Mouse (Mus musculus): ENCODE measurements around the gene Vangl1. TPM values are rescaled to one million over a fixed set of nuclear protein-coding genes. Genes with fewer than 3 reads are reported as not detected.
A peak's percentile ranks its signal among the peaks of the same experiment; 100 is the strongest.

Gene Vangl1
- polyA plus RNA-seq, 1 experiment: 31.1 TPM

GRCm38 (mm10) chr3:102125546-102125945 lies 78.9 kb downstream of the Vangl1 start:
- Histone ChIP-seq H3K4me1 (ENCODE audit: control insufficient read depth, insufficient read depth, low read length) (no peaks in the 10 kb centered on the region), H3K36me3 (ENCODE audit: control insufficient read depth, insufficient read depth, low read length) (no peaks in the 10 kb centered on the region), H3K27me3 (replicated peaks; ENCODE audit: control insufficient read depth, insufficient read depth, low read length) (no peaks in the 10 kb centered on the region), H3K27ac (ENCODE audit: insufficient read depth, low read depth, low read length) (no peak overlapping the region), H3K4me3 (ENCODE audit: insufficient read depth, low read depth, low read length) (no peak overlapping the region)
- DNase-seq: no peak
- TF ChIP-seq POLR2A (IDR thresholded peaks at IDR 0.05; ENCODE audit: low read depth, low read length): no peak
- TF ChIP-seq CTCF (conservative IDR thresholded peaks at IDR 0.05; ENCODE audit: insufficient read depth, insufficient read length, low read depth, low read length): no peak
- 100% methylated on average over 1 of the region's 1 CpGs for WGBS

- DNase-seq: no peak
- H3K36me3 ChIP-seq (ENCODE audit: control insufficient read depth, insufficient read depth, low read length): no peaks in the 10 kb centered on the region
- no peaks in the 10 kb centered on the region for H3K27me3 ChIP-seq (replicated peaks; ENCODE audit: control insufficient read depth, insufficient read depth, low read length)
- 61% methylated on average over 6 of the region's 6 CpGs for WGBS
- TF ChIP-seq CTCF (conservative IDR thresholded peaks at IDR 0.05; ENCODE audit: insufficient read depth, insufficient read length, low read depth, low read length) (no peak), POLR2A (IDR thresholded peaks at IDR 0.05; ENCODE audit: low read depth, low read length) (no peak)
- no peak overlapping the region for H3K4me3 ChIP-seq (ENCODE audit: insufficient read depth, low read depth, low read length)
- no peaks in the 10 kb centered on the region for H3K4me1 ChIP-seq (ENCODE audit: control insufficient read depth, insufficient read depth, low read length)
- H3K27ac ChIP-seq (ENCODE audit: insufficient read depth, low read depth, low read length): no peak overlapping the region
These were observed 80.8 kb downstream of the Vangl1 start for GRCm38 (mm10) chr3:102123654-102124053.

- WGBS: 85% methylated on average over 7 of the region's 7 CpGs
- Histone ChIP-seq H3K4me1 (ENCODE audit: control insufficient read depth, insufficient read depth, low read length) (no peaks in the 10 kb centered on the region), H3K27ac (ENCODE audit: insufficient read depth, low read depth, low read length) (no peak overlapping the region), H3K27me3 (replicated peaks; ENCODE audit: control insufficient read depth, insufficient read depth, low read length) (no peaks in the 10 kb centered on the region), H3K36me3 (ENCODE audit: control insufficient read depth, insufficient read depth, low read length) (no peaks in the 10 kb centered on the region), H3K4me3 (ENCODE audit: insufficient read depth, low read depth, low read length) (no peak overlapping the region)
- TF ChIP-seq CTCF (conservative IDR thresholded peaks at IDR 0.05; ENCODE audit: insufficient read depth, insufficient read length, low read depth, low read length) (no peak; the same call in 1 of the 2 replicates), POLR2A (IDR thresholded peaks at IDR 0.05; ENCODE audit: low read depth, low read length) (no peak)
- DNase-seq: peak; percentile 14
These were observed 82.4 kb downstream of the Vangl1 start for GRCm38 (mm10) chr3:102122046-102122445.

GRCm38 (mm10) chr3:102120947-102121346 lies 83.5 kb downstream of the Vangl1 start:
- TF ChIP-seq POLR2A (IDR thresholded peaks at IDR 0.05; ENCODE audit: low read depth, low read length) (no peak), CTCF (conservative IDR thresholded peaks at IDR 0.05; ENCODE audit: insufficient read depth, insufficient read length, low read depth, low read length) (no peak)
- no peak for DNase-seq
- no peak overlapping the region for H3K4me3 ChIP-seq (ENCODE audit: insufficient read depth, low read depth, low read length)
- H3K27ac ChIP-seq (ENCODE audit: insufficient read depth, low read depth, low read length): no peak overlapping the region
- no peaks in the 10 kb centered on the region for H3K4me1 ChIP-seq (ENCODE audit: control insufficient read depth, insufficient read depth, low read length)
- no peaks in the 10 kb centered on the region for H3K36me3 ChIP-seq (ENCODE audit: control insufficient read depth, insufficient read depth, low read length)
- H3K27me3 ChIP-seq (replicated peaks; ENCODE audit: control insufficient read depth, insufficient read depth, low read length): no peaks in the 10 kb centered on the region

- Histone ChIP-seq H3K4me3 (ENCODE audit: insufficient read depth, low read depth, low read length) (no peak overlapping the region), H3K4me1 (ENCODE audit: control insufficient read depth, insufficient read depth, low read length) (no peaks in the 10 kb centered on the region), H3K27ac (ENCODE audit: insufficient read depth, low read depth, low read length) (no peak overlapping the region), H3K27me3 (replicated peaks; ENCODE audit: control insufficient read depth, insufficient read depth, low read length) (no peaks in the 10 kb centered on the region), H3K36me3 (ENCODE audit: control insufficient read depth, insufficient read depth, low read length) (no peaks in the 10 kb centered on the region)
- no peak for DNase-seq
- WGBS: 77% methylated on average over 7 of the region's 7 CpGs
- TF ChIP-seq POLR2A (IDR thresholded peaks at IDR 0.05; ENCODE audit: low read depth, low read length) (no peak), CTCF (conservative IDR thresholded peaks at IDR 0.05; ENCODE audit: insufficient read depth, insufficient read length, low read depth, low read length) (no peak)
These were observed 92.4 kb downstream of the Vangl1 start for GRCm38 (mm10) chr3:102111979-102112599.

- peak; percentile 72 for DNase-seq
- WGBS: 56% methylated on average over 3 of the region's 3 CpGs
These were observed 96.3 kb downstream of the Vangl1 start for GRCm38 (mm10) chr3:102108201-102108600.

GRCm38 (mm10) chr3:102103811-102104565 lies 100.5 kb downstream of the Vangl1 start:
- H3K27me3 ChIP-seq (replicated peaks; ENCODE audit: control insufficient read depth, insufficient read depth, low read length): no peaks in the 10 kb centered on the region
- 70% methylated on average over 9 of the region's 9 CpGs for WGBS
- H3K4me1 ChIP-seq (ENCODE audit: control insufficient read depth, insufficient read depth, low read length): no peaks in the 10 kb centered on the region
- no peak overlapping the region for H3K27ac ChIP-seq (ENCODE audit: insufficient read depth, low read depth, low read length)
- H3K36me3 ChIP-seq (ENCODE audit: control insufficient read depth, insufficient read depth, low read length): no peaks in the 10 kb centered on the region
- no peak for DNase-seq
- no peak overlapping the region for H3K4me3 ChIP-seq (ENCODE audit: insufficient read depth, low read depth, low read length)
- TF ChIP-seq POLR2A (IDR thresholded peaks at IDR 0.05; ENCODE audit: low read depth, low read length) (no peak), CTCF (conservative IDR thresholded peaks at IDR 0.05; ENCODE audit: insufficient read depth, insufficient read length, low read depth, low read length) (no peak)

More at GRCm38 (mm10) chr3:102108201-102108600, 96.3 kb downstream of the Vangl1 start:
- Histone ChIP-seq H3K4me1 (ENCODE audit: control insufficient read depth, insufficient read depth, low read length) (no peaks in the 10 kb centered on the region), H3K27ac (ENCODE audit: insufficient read depth, low read depth, low read length) (no peak overlapping the region), H3K36me3 (ENCODE audit: control insufficient read depth, insufficient read depth, low read length) (no peaks in the 10 kb centered on the region), H3K27me3 (replicated peaks; ENCODE audit: control insufficient read depth, insufficient read depth, low read length) (no peaks in the 10 kb centered on the region), H3K4me3 (ENCODE audit: insufficient read depth, low read depth, low read length) (no peak overlapping the region)
- no peak for TF ChIP-seq POLR2A (IDR thresholded peaks at IDR 0.05; ENCODE audit: low read depth, low read length)
- TF ChIP-seq CTCF (conservative IDR thresholded peaks at IDR 0.05; ENCODE audit: insufficient read depth, insufficient read length, low read depth, low read length): no peak

Other genes starting within 250 kb of the Vangl1 start
- not detected in 2 replicates for gene Nhlh2, start 194.6 kb downstream of the Vangl1 start, polyA plus RNA-seq (2012; rRNA removed)
- gene Casq2, start 118.3 kb downstream of the Vangl1 start, polyA plus RNA-seq (2012; rRNA removed): 0.38 and 2.1 TPM in 2 replicates

All from kidney, adult 2 months (tissue).